In genomic region chr5:103910748-103911409, GRCm38 (mm10) we compare ENCODE assay signal across 8 mouse cellular contexts. TPM values are rescaled to one million over a fixed set of nuclear protein-coding genes. Genes with fewer than 3 reads are reported as not detected.
DNase-seq lines count a peak whose midpoint lies in the region; ATAC-seq lines count a peak whose summit lies in the region.

TSS of gene Klhl8 (minus strand) at chr5:103911259.

- peak within 1 kb of the TSS; percentile 56 for H3K4me2 ChIP-seq in hindbrain, embryonic 16.5 days (ENCODE audit: low read length)

- 1% methylated on average over 43 of the region's 86 CpGs for WGBS in hindbrain, embryonic 16.5 days

- no peaks in the 10 kb centered on the region for H3K27me3 ChIP-seq in hindbrain, embryonic 16.5 days (replicated peaks; ENCODE audit: control insufficient read depth, insufficient read depth, low read length)

- no peaks in the 10 kb centered on the region for H3K4me1 ChIP-seq in hindbrain, embryonic 16.5 days (ENCODE audit: control insufficient read depth, insufficient read depth, low read depth, low read length)

- peak; percentile 98 for ATAC-seq in hindbrain, embryonic 16.5 days

- peak within 1 kb of the TSS; percentile 94 for H3K4me3 ChIP-seq in hindbrain, embryonic 16.5 days (ENCODE audit: low read length)

- no peaks in the 10 kb centered on the region for H3K9me3 ChIP-seq in hindbrain, embryonic 16.5 days (ENCODE audit: control insufficient read depth, low read length)

- peak within 1 kb of the TSS; percentile 86 for H3K27ac ChIP-seq in hindbrain, embryonic 16.5 days (ENCODE audit: low read depth, low read length)

- DNase-seq in ZHBTc4 (ENCODE audit: low read depth, low spot score) = peak; percentile 95
- DNase-seq in cerebellum, postnatal 4 days (ENCODE audit: low spot score in 2 of 2) = peak; percentile 59 to 78
- DNase-seq in gastrocnemius, adult 18-20 months (ENCODE audit: low spot score) = peak; percentile 82
- peak; percentile 77 to 87 for DNase-seq in left cerebral cortex, adult 18-20 months (ENCODE audit: low spot score in 2 of 2)
- peak; percentile 87 to 94 for DNase-seq in lung, postnatal 4 days
- DNase-seq in retina, postnatal 1 day = peak; percentile 95
- peak; percentile 85 for DNase-seq in thymus, postnatal 4 days

- H3K36me3 ChIP-seq in hindbrain, embryonic 16.5 days (ENCODE audit: control insufficient read depth, insufficient read depth, low read length) = no peaks in the 10 kb centered on the region

- peak within 1 kb of the TSS; percentile 95 for H3K9ac ChIP-seq in hindbrain, embryonic 16.5 days (ENCODE audit: low read depth, low read length)

RNA-seq across cellular contexts. Expression of gene Klhl8, which starts in this region (rescaled TPM):
- total RNA-seq in gastrocnemius, adult 18-20 months (2021) = 10 to 100 TPM; 28.4 to 28.6 TPM
- 40.7 and 42.5 TPM in 2 replicates for polyA plus RNA-seq in hindbrain, embryonic 16.5 days (2015; fragmentation: Nextera tagmentation; extraction: Ambion mirVana)
- 10 to 100 TPM; 36.0 to 39.0 TPM for total RNA-seq in left cerebral cortex, adult 18-20 months (2021)

Comparison
In these comparisons a context has a peak if more than half of its experiments do, and no peak if none do; other contexts are left out.
1. Peak in every context shown above with its lines: DNase-seq, ATAC-seq, H3K4me3 ChIP-seq and H3K27ac ChIP-seq.